Mouse (Mus musculus) hindbrain, embryonic 13.5 days (tissue): ENCODE measurements around the gene Gm20388. TPM values are rescaled to one million over a fixed set of nuclear protein-coding genes. Genes with fewer than 3 reads are reported as not detected.
"Not testable (repeated sequence)": the region's sequence is repeated elsewhere in the genome, so short reads cannot be mapped to it uniquely, and the experiment has no call there.

Source experiments
- ATAC-seq: fragments of 200-750 bp; cut with Nextera tagmentation; 2 replicates; pipeline ENCODE4 v1.8.0; 2017; ENCODE audit warnings: moderate TSS enrichment; ENCODE audit not compliant: low FRiP score
- H3K27ac ChIP-seq: fragments of 300-500 bp; sonication (generic); 2 replicates; pipeline ENCODE4 v1.5.1; 2015; ENCODE audit warnings: inconsistent platforms, mild to moderate bottlenecking, moderate library complexity
- H3K27me3 ChIP-seq: fragments of 300-500 bp; sonication (generic); 2 replicates; pipeline ENCODE4 v1.6.1; 2015; ENCODE audit warnings: mild to moderate bottlenecking, inconsistent platforms
- H3K36me3 ChIP-seq: fragments of 300-500 bp; sonication (generic); 2 replicates; pipeline ENCODE4 v1.6.1; 2015; ENCODE audit warnings: mild to moderate bottlenecking, inconsistent platforms
- H3K4me1 ChIP-seq: fragments of 300-500 bp; sonication (generic); replicated peaks from 2 replicates; pipeline ENCODE4 v1.6.1; 2015; ENCODE audit warnings: inconsistent platforms
- H3K4me2 ChIP-seq: fragments of 300-500 bp; sonication (generic); 2 replicates; pipeline ENCODE4 v1.6.1; 2015; ENCODE audit warnings: inconsistent platforms, mild to moderate bottlenecking, moderate library complexity
- H3K4me3 ChIP-seq: fragments of 300-500 bp; sonication (generic); 2 replicates; pipeline ENCODE4 v1.5.1; 2015; ENCODE audit warnings: mild to moderate bottlenecking, inconsistent platforms
- H3K9ac ChIP-seq: fragments of 300-500 bp; sonication (generic); 2 replicates; pipeline ENCODE4 v1.6.1; 2015; ENCODE audit warnings: mild to moderate bottlenecking, inconsistent platforms
- H3K9me3 ChIP-seq: fragments of 300-500 bp; sonication (generic); 2 replicates; pipeline ENCODE4 v1.6.1; 2016; ENCODE audit warnings: inconsistent platforms
- WGBS: fragments of 180-500 bp; shearing (Covaris S2); methylation state at CpG from one replicate; pipeline ENCODE4 v1.1.7; 2015; 5-methylcytosine and 5-hydroxymethylcytosine counted together
- polyA plus RNA-seq: library from polyadenylated mRNA; unstranded; fragments of >200 nt; fragmentation: Nextera tagmentation; extraction: Ambion mirVana; gene quantifications from 2 replicates; pipeline ENCODE4 v1.2.1, GENCODE M21; 2015

Gm20388 gene
- polyA plus RNA-seq, 1 experiment from 2014 or later = 1.9 TPM

GRCm38 (mm10) chr8:122322126-122322525 lies 2411.5 kb downstream of the Gm20388 start:
- H3K4me1 ChIP-seq = peaks cover 72% of the 10 kb centered on the region

GRCm38 (mm10) chr8:122322792-122323191 lies 2412.2 kb downstream of the Gm20388 start:
- no peaks in the 10 kb centered on the region for H3K36me3 ChIP-seq
- 67% methylated on average over 11 of the region's 11 CpGs for WGBS
- ATAC-seq = no peak
- H3K27ac ChIP-seq = no peak overlapping the region
- H3K4me3 ChIP-seq = no peak overlapping the region
- H3K9ac ChIP-seq = 0 out of 2 replicates have a peak overlapping the region, but pooled peaks have one; percentile 0
- no peak overlapping the region for H3K4me2 ChIP-seq
- H3K4me1 ChIP-seq = peaks cover 67% of the 10 kb centered on the region
- no peaks in the 10 kb centered on the region for H3K9me3 ChIP-seq
- H3K27me3 ChIP-seq = peaks cover 5% of the 10 kb centered on the region; the same call in 1 of the 2 replicates

More at GRCm38 (mm10) chr8:122322126-122322525, 2411.5 kb downstream of the Gm20388 start:
- H3K9ac ChIP-seq = 0 out of 2 replicates have a peak overlapping the region, but pooled peaks have one; percentile 0
- ATAC-seq = no peak
- no peak overlapping the region for H3K4me2 ChIP-seq
- no peak overlapping the region for H3K27ac ChIP-seq
- H3K36me3 ChIP-seq = no peaks in the 10 kb centered on the region
- H3K27me3 ChIP-seq = peaks cover 5% of the 10 kb centered on the region; the same call in 1 of the 2 replicates
- no peaks in the 10 kb centered on the region for H3K9me3 ChIP-seq
- no peak overlapping the region for H3K4me3 ChIP-seq
- WGBS = 91% methylated on average over 7 of the region's 7 CpGs

- 0 out of 2 replicates have a peak overlapping the region, but pooled peaks have one; percentile 40 for H3K27ac ChIP-seq
- not testable (repeated sequence) for H3K4me2 ChIP-seq, H3K36me3 ChIP-seq, H3K27me3 ChIP-seq, H3K4me3 ChIP-seq, H3K9me3 ChIP-seq
- 0 out of 2 replicates have a peak, but pooled peaks have one; percentile 14 for ATAC-seq
- H3K9ac ChIP-seq = peak overlapping the region; percentile 35
- 4% methylated on average over 9 of the region's 13 CpGs for WGBS
- peaks cover 76% of the 10 kb centered on the region for H3K4me1 ChIP-seq
Measured at GRCm38 (mm10) chr8:122323951-122324402, 2413.3 kb downstream of the Gm20388 start.

GRCm38 (mm10) chr8:122325196-122325595 lies 2414.6 kb downstream of the Gm20388 start:
- no peaks in the 10 kb centered on the region for H3K36me3 ChIP-seq
- no peak overlapping the region for H3K4me3 ChIP-seq
- 82% methylated on average over 2 of the region's 2 CpGs for WGBS
- no peak overlapping the region for H3K4me2 ChIP-seq
- ATAC-seq = no peak
- H3K4me1 ChIP-seq = peaks cover 79% of the 10 kb centered on the region
- no peaks in the 10 kb centered on the region for H3K9me3 ChIP-seq
- H3K27ac ChIP-seq = peak overlapping the region; percentile 35; the same call in 1 of the 2 replicates
- peaks cover 5% of the 10 kb centered on the region; the same call in 1 of the 2 replicates for H3K27me3 ChIP-seq
- H3K9ac ChIP-seq = 0 out of 2 replicates have a peak overlapping the region, but pooled peaks have one; percentile 70

- Histone ChIP-seq H3K9me3 (no peaks in the 10 kb centered on the region), H3K9ac (peak overlapping the region; percentile 70), H3K4me1 (peaks cover 78% of the 10 kb centered on the region), H3K27ac (peak overlapping the region; percentile 35; the same call in 1 of the 2 replicates), H3K4me2 (peak overlapping the region; percentile 32; the same call in 1 of the 2 replicates), H3K4me3 (0 out of 2 replicates have a peak overlapping the region, but pooled peaks have one; percentile 15), H3K27me3 (peaks cover 8% of the 10 kb centered on the region; the same call in 1 of the 2 replicates), H3K36me3 (no peaks in the 10 kb centered on the region)
- 15% methylated on average over 14 of the region's 14 CpGs for WGBS
- ATAC-seq = no peak
Measured at GRCm38 (mm10) chr8:122326114-122326542, 2415.5 kb downstream of the Gm20388 start.

GRCm38 (mm10) chr8:122329072-122329471 lies 2418.4 kb downstream of the Gm20388 start:
- no peaks in the 10 kb centered on the region for H3K36me3 ChIP-seq
- peaks cover 16% of the 10 kb centered on the region for H3K27me3 ChIP-seq
- no peaks in the 10 kb centered on the region for H3K9me3 ChIP-seq
- 0 out of 2 replicates have a peak overlapping the region, but pooled peaks have one; percentile 20 for H3K9ac ChIP-seq
- no peak overlapping the region for H3K4me2 ChIP-seq
- ATAC-seq = no peak
- peak overlapping the region; percentile 62; the same call in 1 of the 2 replicates for H3K27ac ChIP-seq
- peaks cover 64% of the 10 kb centered on the region for H3K4me1 ChIP-seq
- no peak overlapping the region for H3K4me3 ChIP-seq
- WGBS = 73% methylated on average over 8 of the region's 8 CpGs

- Histone ChIP-seq H3K36me3 (peaks cover 3% of the 10 kb centered on the region; the same call in 1 of the 2 replicates), H3K9ac (0 out of 2 replicates have a peak overlapping the region, but pooled peaks have one; percentile 20), H3K9me3 (no peaks in the 10 kb centered on the region), H3K4me3 (no peak overlapping the region), H3K27me3 (peaks cover 22% of the 10 kb centered on the region), H3K4me2 (no peak overlapping the region), H3K4me1 (peaks cover 58% of the 10 kb centered on the region), H3K27ac (peak overlapping the region; percentile 62; the same call in 1 of the 2 replicates)
- ATAC-seq = 0 out of 2 replicates have a peak, but pooled peaks have one; percentile 27
- 47% methylated on average over 22 of the region's 22 CpGs for WGBS
Measured at GRCm38 (mm10) chr8:122329553-122330239, 2419.1 kb downstream of the Gm20388 start.

GRCm38 (mm10) chr8:122330446-122331133 lies 2419.9 kb downstream of the Gm20388 start:
- Histone ChIP-seq H3K9ac (0 out of 2 replicates have a peak overlapping the region, but pooled peaks have one; percentile 0), H3K36me3 (peaks cover 5% of the 10 kb centered on the region; the same call in 1 of the 2 replicates), H3K4me1 (peaks cover 53% of the 10 kb centered on the region), H3K4me3 (no peak overlapping the region), H3K27me3 (peaks cover 31% of the 10 kb centered on the region), H3K4me2 (no peak overlapping the region), H3K27ac (peak overlapping the region; percentile 14; the same call in 1 of the 2 replicates), H3K9me3 (no peaks in the 10 kb centered on the region)
- ATAC-seq = no peak
- WGBS = 74% methylated on average over 12 of the region's 12 CpGs

GRCm38 (mm10) chr8:122331134-122331523 lies 2420.5 kb downstream of the Gm20388 start:
- no peak for ATAC-seq
- Histone ChIP-seq H3K4me1 (peaks cover 53% of the 10 kb centered on the region), H3K27ac (no peak overlapping the region; the same call in 1 of the 2 replicates), H3K4me2 (no peak overlapping the region), H3K27me3 (peaks cover 32% of the 10 kb centered on the region), H3K9ac (0 out of 2 replicates have a peak overlapping the region, but pooled peaks have one; percentile 0), H3K4me3 (no peak overlapping the region), H3K9me3 (no peaks in the 10 kb centered on the region), H3K36me3 (peaks cover 5% of the 10 kb centered on the region; the same call in 1 of the 2 replicates)
- 68% methylated on average over 3 of the region's 3 CpGs for WGBS

- peak overlapping the region; percentile 35; the same call in 1 of the 2 replicates for H3K9ac ChIP-seq
- 69% methylated on average over 6 of the region's 6 CpGs for WGBS
- no peak for ATAC-seq
- H3K4me3 ChIP-seq = no peak overlapping the region
- no peak overlapping the region for H3K27ac ChIP-seq
- H3K4me2 ChIP-seq = no peak overlapping the region
- H3K36me3 ChIP-seq = peaks cover 5% of the 10 kb centered on the region; the same call in 1 of the 2 replicates
- no peaks in the 10 kb centered on the region for H3K9me3 ChIP-seq
- H3K27me3 ChIP-seq = peaks cover 49% of the 10 kb centered on the region
- peaks cover 54% of the 10 kb centered on the region for H3K4me1 ChIP-seq
Measured at GRCm38 (mm10) chr8:122332753-122333506, 2422.3 kb downstream of the Gm20388 start.

GRCm38 (mm10) chr8:122333531-122333930 lies 2422.9 kb downstream of the Gm20388 start:
- Histone ChIP-seq H3K36me3 (peaks cover 5% of the 10 kb centered on the region; the same call in 1 of the 2 replicates), H3K4me1 (peaks cover 48% of the 10 kb centered on the region), H3K9me3 (no peaks in the 10 kb centered on the region), H3K27ac (no peak overlapping the region), H3K27me3 (peaks cover 55% of the 10 kb centered on the region), H3K4me3 (no peak overlapping the region), H3K4me2 (no peak overlapping the region), H3K9ac (no peak overlapping the region; the same call in 1 of the 2 replicates)
- whole genome bisulfite sequencing = 79% methylated on average over 7 of the region's 7 CpGs
- no peak for ATAC-seq
